Mouse (Mus musculus) kidney, adult 9 months (tissue): ENCODE data around the gene Laptm4a.
A peak's percentile ranks its signal among the peaks of the same experiment; 100 is the strongest.

Experiments used
- DNase-seq: peaks from one replicate; pipeline ENCODE4 v3.0.0; 2022

Gene Laptm4a

GRCm38 (mm10) chr12:8961607-8962316, 40.3 kb downstream of the Laptm4a start:
- DNase-seq = peak; percentile 32

GRCm38 (mm10) chr12:8969828-8970227, 48.4 kb downstream of the Laptm4a start:
- DNase-seq = peak; percentile 61

GRCm38 (mm10) chr12:8973820-8974465, 52.5 kb downstream of the Laptm4a start, which contains the start of gene Wdr35:
TSS of gene Wdr35 (plus strand) at chr12:8973892.
- peak; percentile 89 for DNase-seq

GRCm38 (mm10) chr12:8975076-8975475, 53.6 kb downstream of the Laptm4a start:
- DNase-seq = no peak
